Mouse (Mus musculus): Measurements from ENCODE around the gene Fam149b.

DNA sequence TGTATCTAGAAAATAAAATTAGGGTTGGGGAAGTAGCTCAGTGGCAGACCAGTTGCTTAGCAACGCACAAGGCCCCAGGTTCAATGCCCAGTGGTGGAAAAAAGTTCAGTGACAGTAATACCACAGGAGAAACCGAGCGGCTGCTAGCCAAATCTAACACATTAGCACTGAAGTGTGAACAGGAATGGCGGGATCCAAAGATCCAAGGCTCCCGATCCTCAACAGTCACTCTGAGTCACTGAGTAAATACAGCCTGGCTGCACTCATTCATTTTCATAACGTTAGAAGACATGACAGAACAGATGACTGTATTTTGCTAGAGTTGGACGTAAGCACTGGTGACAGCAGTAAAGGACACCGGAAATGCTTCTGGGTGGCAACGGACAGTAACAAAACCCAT, 2.1 kb upstream of the Fam149b start:
- no peak for TF ChIP-seq CTCF (IDR thresholded peaks at IDR 0.05; ENCODE audit: control insufficient read depth, insufficient read depth, insufficient read length)
- no peak for TF ChIP-seq MAX (IDR thresholded peaks at IDR 0.05)
- no peak for TF ChIP-seq MYOG (IDR thresholded peaks at IDR 0.05; ENCODE audit: control insufficient read depth, extremely low read depth, insufficient read length)
- TF ChIP-seq MYOD1 (IDR thresholded peaks at IDR 0.05; ENCODE audit: control insufficient read depth, insufficient read length, low read depth), result no peak
- TF ChIP-seq FOSL1 (IDR thresholded peaks at IDR 0.05; ENCODE audit: insufficient read depth, low read length, poor library complexity, severe bottlenecking), result peak; percentile 56
- no peak for TF ChIP-seq USF1 (IDR thresholded peaks at IDR 0.05; ENCODE audit: low read depth)
